Mouse (Mus musculus): ENCODE measurements around the gene 4930452B06Rik.

Gene 4930452B06Rik

GRCm38 (mm10) chr14:8460226-8461129 lies 205.6 kb downstream of the 4930452B06Rik start:
- DNase-seq (ENCODE audit: extremely low read depth, insufficient read length, low spot score), result no peak

GRCm38 (mm10) chr14:8459759-8460158 lies 206.3 kb downstream of the 4930452B06Rik start:
- no peak for DNase-seq (ENCODE audit: extremely low read depth, insufficient read length, low spot score)

- no peak for DNase-seq (ENCODE audit: extremely low read depth, insufficient read length, low spot score)
Observed at GRCm38 (mm10) chr14:8451117-8451516, 214.9 kb downstream of the 4930452B06Rik start.

- no peak for DNase-seq (ENCODE audit: extremely low read depth, insufficient read length, low spot score)
Observed at GRCm38 (mm10) chr14:8450342-8450741, 215.7 kb downstream of the 4930452B06Rik start.

- DNase-seq (ENCODE audit: extremely low read depth, insufficient read length, low spot score), result no peak
Observed at GRCm38 (mm10) chr14:8449299-8449698, 216.7 kb downstream of the 4930452B06Rik start.

- no peak for DNase-seq (ENCODE audit: extremely low read depth, insufficient read length, low spot score)
Observed at GRCm38 (mm10) chr14:8447352-8447751, 218.7 kb downstream of the 4930452B06Rik start.

GRCm38 (mm10) chr14:8444363-8444762 lies 221.7 kb downstream of the 4930452B06Rik start:
- DNase-seq (ENCODE audit: extremely low read depth, insufficient read length, low spot score), result no peak

- no peak for DNase-seq (ENCODE audit: extremely low read depth, insufficient read length, low spot score)
Observed at GRCm38 (mm10) chr14:8442691-8443090, 223.3 kb downstream of the 4930452B06Rik start.

- no peak for DNase-seq (ENCODE audit: extremely low read depth, insufficient read length, low spot score)
Observed at GRCm38 (mm10) chr14:8441623-8442022, 224.4 kb downstream of the 4930452B06Rik start.

- no peak for DNase-seq (ENCODE audit: extremely low read depth, insufficient read length, low spot score)
Observed at GRCm38 (mm10) chr14:8430611-8431230, 235.3 kb downstream of the 4930452B06Rik start.

GRCm38 (mm10) chr14:8429767-8430166 lies 236.3 kb downstream of the 4930452B06Rik start:
- DNase-seq (ENCODE audit: extremely low read depth, insufficient read length, low spot score), result no peak

- DNase-seq (ENCODE audit: extremely low read depth, insufficient read length, low spot score), result no peak
Observed at GRCm38 (mm10) chr14:8422833-8423232, 243.2 kb downstream of the 4930452B06Rik start.

GRCm38 (mm10) chr14:8421199-8421787 lies 244.7 kb downstream of the 4930452B06Rik start:
- no peak for DNase-seq (ENCODE audit: extremely low read depth, insufficient read length, low spot score)

GRCm38 (mm10) chr14:8418610-8419009 lies 247.4 kb downstream of the 4930452B06Rik start:
- DNase-seq (ENCODE audit: extremely low read depth, insufficient read length, low spot score), result peak; percentile 62

- no peak for DNase-seq (ENCODE audit: extremely low read depth, insufficient read length, low spot score)
Observed at GRCm38 (mm10) chr14:8405946-8406345, 260.1 kb downstream of the 4930452B06Rik start.

GRCm38 (mm10) chr14:8403310-8403709 lies 262.7 kb downstream of the 4930452B06Rik start:
- no peak for DNase-seq (ENCODE audit: extremely low read depth, insufficient read length, low spot score)

GRCm38 (mm10) chr14:8398507-8398906 lies 267.5 kb downstream of the 4930452B06Rik start:
- no peak for DNase-seq (ENCODE audit: extremely low read depth, insufficient read length, low spot score)

- no peak for DNase-seq (ENCODE audit: extremely low read depth, insufficient read length, low spot score)
Observed at GRCm38 (mm10) chr14:8395690-8396287, 270.3 kb downstream of the 4930452B06Rik start.

- no peak for DNase-seq (ENCODE audit: extremely low read depth, insufficient read length, low spot score)
Observed at GRCm38 (mm10) chr14:8392181-8392825, 273.7 kb downstream of the 4930452B06Rik start.

Data from 3134 (cell line).